Mouse (Mus musculus) limb, embryonic 12.5 days (tissue): ENCODE results near the gene Babam1. TPM values are rescaled to one million over a fixed set of nuclear protein-coding genes. Genes with fewer than 3 reads are reported as not detected.
"Not testable (repeated sequence)": the region's sequence is repeated elsewhere in the genome, so short reads cannot be mapped to it uniquely, and the experiment has no call there.

Experiments used
- ATAC-seq: fragments of 200-750 bp; cut with Nextera tagmentation; 2 replicates; pipeline ENCODE4 v1.8.0; 2017; ENCODE audit warnings: low read depth, moderate TSS enrichment; ENCODE audit not compliant: insufficient number of reproducible peaks, insufficient read depth, low FRiP score, low TSS enrichment
- H3K27ac ChIP-seq: fragments of 300-500 bp; sonication (generic); 2 replicates; pipeline ENCODE4 v1.5.1; 2016; ENCODE audit warnings: mild to moderate bottlenecking, moderate library complexity
- H3K27me3 ChIP-seq: fragments of 300-500 bp; sonication (generic); 2 replicates; pipeline ENCODE4 v1.6.1; 2016; ENCODE audit warnings: mild to moderate bottlenecking, moderate library complexity
- H3K36me3 ChIP-seq: fragments of 300-500 bp; sonication (generic); 2 replicates; pipeline ENCODE4 v1.6.1; 2016; ENCODE audit warnings: mild to moderate bottlenecking, moderate library complexity
- H3K4me1 ChIP-seq: fragments of 300-500 bp; sonication (generic); replicated peaks from 2 replicates; pipeline ENCODE4 v1.6.1; 2016
- H3K4me2 ChIP-seq: fragments of 300-500 bp; sonication (generic); 2 replicates; pipeline ENCODE4 v1.6.1; 2016; ENCODE audit warnings: mild to moderate bottlenecking, moderate library complexity
- H3K4me3 ChIP-seq: fragments of 300-500 bp; sonication (generic); replicated peaks from 2 replicates; pipeline ENCODE4 v1.5.1; 2016; ENCODE audit warnings: mild to moderate bottlenecking
- H3K9ac ChIP-seq: fragments of 300-500 bp; sonication (generic); replicated peaks from 2 replicates; pipeline ENCODE4 v1.6.1; 2016; ENCODE audit warnings: mild to moderate bottlenecking, moderate library complexity
- H3K9me3 ChIP-seq: fragments of 300-500 bp; sonication (generic); 2 replicates; pipeline ENCODE4 v1.6.1; 2016; ENCODE audit warnings: mild to moderate bottlenecking, moderate library complexity
- WGBS: fragments of 180-500 bp; shearing (Covaris S2); methylation state at CpG from one replicate; pipeline ENCODE4 v1.1.7; 2016; 5-methylcytosine and 5-hydroxymethylcytosine counted together
- polyA plus RNA-seq: library from polyadenylated mRNA; unstranded; fragments of >200 nt; fragmentation: Nextera tagmentation; extraction: Ambion mirVana; gene quantifications from 2 replicates; pipeline ENCODE4 v1.2.1, GENCODE M21; 2016

The Babam1 gene
- polyA plus RNA-seq, 1 experiment from 2014 or later, result 96.9 TPM

DNA sequence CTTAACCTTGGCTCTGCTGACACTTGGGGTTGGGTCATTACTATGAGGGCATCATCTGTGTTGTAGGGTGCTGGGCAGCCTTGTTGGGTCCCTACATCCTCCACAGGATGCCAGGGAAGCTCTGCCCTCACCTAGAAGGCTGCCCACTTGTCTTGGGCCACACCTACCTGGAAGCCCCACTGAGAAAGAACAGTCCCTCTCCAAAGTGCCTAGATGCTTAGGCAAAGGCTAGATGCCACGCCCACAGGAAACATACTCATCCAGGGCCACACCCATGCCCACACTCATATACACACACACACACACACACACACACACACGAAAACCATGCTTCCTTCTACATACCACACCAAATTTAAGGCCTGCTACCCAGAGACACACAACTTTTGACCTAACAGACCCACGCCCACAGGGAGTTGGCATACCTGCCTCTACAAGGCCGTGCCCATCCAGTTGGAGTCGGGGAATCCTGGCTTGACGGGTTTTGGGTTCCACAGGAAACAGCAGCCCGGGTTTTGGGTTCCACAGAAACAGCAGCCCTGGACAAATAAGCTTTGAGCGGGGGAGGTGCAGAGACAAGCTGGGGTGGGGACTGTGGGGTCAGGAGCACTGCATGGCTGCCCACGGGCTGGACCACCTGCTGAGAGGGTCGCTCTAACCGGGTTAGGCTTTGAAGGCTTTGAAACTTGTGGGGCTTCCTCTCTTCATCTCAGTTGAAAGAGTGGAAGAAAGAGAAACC, 15.0 kb downstream of the Babam1 start:
- Histone ChIP-seq H3K9me3 (no peaks in the 10 kb centered on the region), H3K36me3 (peaks cover 30% of the 10 kb centered on the region), H3K27ac (no peak overlapping the region), H3K9ac (no peak overlapping the region), H3K4me1 (peaks cover 14% of the 10 kb centered on the region), H3K4me2 (no peak overlapping the region), H3K27me3 (no peaks in the 10 kb centered on the region), H3K4me3 (no peak overlapping the region)
- WGBS, result 48% methylated on average over 11 of the region's 11 CpGs
- no peak for ATAC-seq

- Histone ChIP-seq H3K9ac (no peak overlapping the region), H3K4me1 (no peaks in the 10 kb centered on the region), H3K4me2 (no peak overlapping the region), H3K27ac (no peak overlapping the region), H3K36me3 (no peaks in the 10 kb centered on the region), H3K9me3 (0 out of 2 replicates have a peak, but pooled peaks cover 5% of the 10 kb centered on the region), H3K4me3 (no peak overlapping the region), H3K27me3 (no peaks in the 10 kb centered on the region)
- ATAC-seq, result no peak
These were observed 25.5 kb downstream of the Babam1 start for GRCm38 (mm10) chr8:71422121-71422520.

- H3K36me3 ChIP-seq, H3K27ac ChIP-seq, ATAC-seq, H3K9ac ChIP-seq, H3K27me3 ChIP-seq, H3K9me3 ChIP-seq, H3K4me1 ChIP-seq, H3K4me3 ChIP-seq, H3K4me2 ChIP-seq: not testable (repeated sequence)
- WGBS, result 91% methylated on average over 1 of the region's 1 CpGs
These were observed 36.3 kb downstream of the Babam1 start for GRCm38 (mm10) chr8:71432935-71433334.

DNA sequence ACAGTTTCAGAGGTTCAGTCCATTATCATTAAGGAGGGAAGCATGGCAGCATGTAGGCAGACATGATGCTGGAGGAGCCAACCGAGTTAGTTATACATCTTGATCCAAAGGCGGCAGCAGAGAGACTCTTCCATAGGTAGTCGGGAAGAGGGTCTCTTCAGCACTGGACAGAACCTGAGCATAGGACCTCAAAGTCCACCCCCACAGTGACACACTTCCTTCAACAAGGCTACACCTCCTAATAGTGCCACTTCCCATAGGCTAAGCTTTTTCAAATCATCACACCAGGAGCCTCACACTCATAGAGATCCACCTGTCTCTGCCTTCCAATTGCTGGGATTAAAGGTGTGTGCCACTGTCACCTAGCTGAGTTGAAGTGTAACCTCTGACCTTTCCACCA, 40.4 kb downstream of the Babam1 start:
- no peak overlapping the region for H3K9ac ChIP-seq
- H3K36me3 ChIP-seq, result no peaks in the 10 kb centered on the region
- WGBS, result 45% methylated on average over 3 of the region's 3 CpGs
- no peak for ATAC-seq
- H3K4me2 ChIP-seq, result no peak overlapping the region
- no peaks in the 10 kb centered on the region for H3K9me3 ChIP-seq
- no peak overlapping the region for H3K27ac ChIP-seq
- H3K4me3 ChIP-seq, result no peak overlapping the region
- peaks cover 2% of the 10 kb centered on the region; the same call in 1 of the 2 replicates for H3K4me1 ChIP-seq
- peaks cover 3% of the 10 kb centered on the region for H3K27me3 ChIP-seq

- Histone ChIP-seq H3K4me1 (peaks cover 3% of the 10 kb centered on the region; the same call in 1 of the 2 replicates), H3K4me3 (no peak overlapping the region), H3K4me2 (no peak overlapping the region), H3K27me3 (peaks cover 5% of the 10 kb centered on the region), H3K9me3 (no peaks in the 10 kb centered on the region), H3K9ac (no peak overlapping the region), H3K27ac (no peak overlapping the region), H3K36me3 (no peaks in the 10 kb centered on the region)
- ATAC-seq, result no peak
- 0% methylated on average over 7 of the region's 7 CpGs for WGBS
These were observed 44.7 kb downstream of the Babam1 start for GRCm38 (mm10) chr8:71441404-71441803.

DNA sequence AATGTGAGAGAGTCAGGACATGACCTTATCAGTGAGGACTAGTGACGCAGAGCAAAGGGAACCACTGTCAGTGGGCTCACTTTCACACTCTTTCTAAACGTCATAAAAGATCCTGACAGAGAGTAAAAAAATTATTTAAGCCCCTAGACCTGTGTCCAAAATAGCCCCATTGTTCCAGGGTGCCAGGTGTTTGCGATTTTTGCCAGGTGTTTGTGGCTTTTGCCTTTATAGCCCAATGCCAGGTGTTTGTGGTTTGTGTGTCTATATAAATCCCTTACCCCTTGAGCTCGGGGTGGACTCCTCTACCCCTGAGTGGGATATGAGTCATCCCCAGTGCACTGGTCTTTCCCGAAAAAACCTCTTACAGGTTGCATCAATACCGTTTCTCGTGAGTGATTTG, 48.4 kb downstream of the Babam1 start:
- WGBS, result 65% methylated on average over 7 of the region's 7 CpGs
- H3K4me1 ChIP-seq, result peaks cover 3% of the 10 kb centered on the region; the same call in 1 of the 2 replicates
- H3K4me3 ChIP-seq, result no peak overlapping the region
- H3K27ac ChIP-seq, result no peak overlapping the region
- H3K36me3 ChIP-seq, result no peaks in the 10 kb centered on the region
- peaks cover 5% of the 10 kb centered on the region for H3K27me3 ChIP-seq
- H3K9me3 ChIP-seq, result no peaks in the 10 kb centered on the region
- ATAC-seq, result no peak
- H3K4me2 ChIP-seq, result no peak overlapping the region
- H3K9ac ChIP-seq, result no peak overlapping the region

- H3K36me3 ChIP-seq, result peaks cover 2% of the 10 kb centered on the region; the same call in 1 of the 2 replicates
- H3K27me3 ChIP-seq, result peaks cover 10% of the 10 kb centered on the region; the same call in 1 of the 2 replicates
- no peak overlapping the region for H3K9ac ChIP-seq
- H3K4me2 ChIP-seq, result no peak overlapping the region
- H3K4me1 ChIP-seq, result peaks cover 13% of the 10 kb centered on the region
- 63% methylated on average over 4 of the region's 4 CpGs for WGBS
- no peak overlapping the region for H3K4me3 ChIP-seq
- no peaks in the 10 kb centered on the region for H3K9me3 ChIP-seq
- no peak for ATAC-seq
- H3K27ac ChIP-seq, result no peak overlapping the region
These were observed 54.7 kb downstream of the Babam1 start for GRCm38 (mm10) chr8:71451337-71451736.

- WGBS, result 27% methylated on average over 11 of the region's 11 CpGs
- no peak for ATAC-seq
- Histone ChIP-seq H3K4me1 (peaks cover 13% of the 10 kb centered on the region), H3K27me3 (peaks cover 10% of the 10 kb centered on the region; the same call in 1 of the 2 replicates), H3K36me3 (peaks cover 5% of the 10 kb centered on the region), H3K4me3 (no peak overlapping the region), H3K4me2 (no peak overlapping the region), H3K9ac (no peak overlapping the region), H3K27ac (no peak overlapping the region), H3K9me3 (no peaks in the 10 kb centered on the region)
These were observed 55.1 kb downstream of the Babam1 start for GRCm38 (mm10) chr8:71451777-71452176.

DNA sequence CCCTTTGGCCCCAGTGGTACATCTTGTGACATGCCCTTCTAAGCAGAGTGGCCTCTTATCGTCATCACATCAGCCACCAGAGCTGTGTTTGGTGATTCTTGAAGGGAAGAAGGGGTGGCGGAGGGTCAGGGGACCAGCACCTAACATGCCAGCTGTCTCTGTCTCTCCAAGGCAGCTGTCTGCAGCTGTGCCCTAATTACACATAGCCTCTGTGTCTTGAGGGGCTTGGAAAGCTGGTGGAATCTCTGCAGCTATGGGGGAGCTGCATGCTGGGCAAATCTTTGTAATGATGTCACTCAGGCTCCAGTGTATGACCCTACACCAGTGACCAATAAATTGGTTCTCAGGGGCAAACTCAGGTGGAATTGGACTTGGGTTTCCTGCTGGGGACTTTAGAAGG, 56.0 kb downstream of the Babam1 start:
- no peak overlapping the region for H3K4me3 ChIP-seq
- no peaks in the 10 kb centered on the region for H3K9me3 ChIP-seq
- H3K4me1 ChIP-seq, result peaks cover 13% of the 10 kb centered on the region
- H3K36me3 ChIP-seq, result peaks cover 14% of the 10 kb centered on the region
- H3K9ac ChIP-seq, result no peak overlapping the region
- no peak overlapping the region for H3K27ac ChIP-seq
- H3K27me3 ChIP-seq, result peaks cover 10% of the 10 kb centered on the region; the same call in 1 of the 2 replicates
- H3K4me2 ChIP-seq, result no peak overlapping the region
- peak; percentile 7; the same call in 1 of the 2 replicates for ATAC-seq
- WGBS, result 73% methylated on average over 2 of the region's 2 CpGs

Other genes with a start within 250 kb of the Babam1 start
- gene Myo9b, start 124.1 kb upstream of the Babam1 start, polyA plus RNA-seq, result 28.8 and 37.1 TPM in 2 replicates
- gene Haus8, start 123.9 kb upstream of the Babam1 start, polyA plus RNA-seq, result 56.1 and 59.1 TPM in 2 replicates
- gene Use1, start 30.0 kb upstream of the Babam1 start, polyA plus RNA-seq, result 92.7 and 100 TPM in 2 replicates
- gene Ocel1, start 25.6 kb upstream of the Babam1 start, polyA plus RNA-seq, result 4.2 and 4.9 TPM in 2 replicates
- gene Nr2f6, start 14.9 kb upstream of the Babam1 start, polyA plus RNA-seq, result 65.8 and 72.4 TPM in 2 replicates
- 7.0 and 7.1 TPM in 2 replicates for gene Ushbp1, start 1.1 kb upstream of the Babam1 start, polyA plus RNA-seq
- 41.5 and 44.1 TPM in 2 replicates for gene Ankle1, start 9.1 kb downstream of the Babam1 start, polyA plus RNA-seq
- gene Abhd8, start 66.8 kb downstream of the Babam1 start, polyA plus RNA-seq, result 78.2 and 82.8 TPM in 2 replicates
- 180 and 203 TPM in 2 replicates for gene Mrpl34, start 68.1 kb downstream of the Babam1 start, polyA plus RNA-seq
- gene Dda1, start 72.3 kb downstream of the Babam1 start, polyA plus RNA-seq, result 99.8 and 106 TPM in 2 replicates
- 6.8 and 6.9 TPM in 2 replicates for gene Ano8, start 89.1 kb downstream of the Babam1 start, polyA plus RNA-seq
- gene Gtpbp3, start 91.2 kb downstream of the Babam1 start, polyA plus RNA-seq, result 22.1 and 23.2 TPM in 2 replicates
- 59.2 and 62.5 TPM in 2 replicates for gene Plvap, start 114.9 kb downstream of the Babam1 start, polyA plus RNA-seq
- gene Ccdc194, start 128.8 kb downstream of the Babam1 start, polyA plus RNA-seq, result 0.25 and 0.49 TPM in 2 replicates
- 8.1 and 11.3 TPM in 2 replicates for gene Bst2, start 140.6 kb downstream of the Babam1 start, polyA plus RNA-seq
- 64.3 and 69.1 TPM in 2 replicates for gene Mvb12a, start 146.1 kb downstream of the Babam1 start, polyA plus RNA-seq
- gene Tmem221, start 162.0 kb downstream of the Babam1 start, polyA plus RNA-seq, result 0.13 and 0.26 TPM in 2 replicates
- not detected in 2 replicates for gene Nxnl1, start 169.7 kb downstream of the Babam1 start, polyA plus RNA-seq
- gene Slc27a1, start 172.0 kb downstream of the Babam1 start, polyA plus RNA-seq, result 45.5 and 50.0 TPM in 2 replicates
- 228 and 243 TPM in 2 replicates for gene Pgls, start 195.3 kb downstream of the Babam1 start, polyA plus RNA-seq
- gene Fam129c, start 200.8 kb downstream of the Babam1 start, polyA plus RNA-seq, result 4.6 and 6.6 TPM in 2 replicates
- gene Colgalt1, start 214.1 kb downstream of the Babam1 start, polyA plus RNA-seq, result 61.4 and 65.9 TPM in 2 replicates